Mouse (Mus musculus) lung, postnatal 14 days (tissue): ENCODE measurements around the gene Tmem140.

Experiments used
- DNase-seq: peaks from one replicate; pipeline ENCODE4 v3.0.0; 2021

Tmem140 gene

DNA sequence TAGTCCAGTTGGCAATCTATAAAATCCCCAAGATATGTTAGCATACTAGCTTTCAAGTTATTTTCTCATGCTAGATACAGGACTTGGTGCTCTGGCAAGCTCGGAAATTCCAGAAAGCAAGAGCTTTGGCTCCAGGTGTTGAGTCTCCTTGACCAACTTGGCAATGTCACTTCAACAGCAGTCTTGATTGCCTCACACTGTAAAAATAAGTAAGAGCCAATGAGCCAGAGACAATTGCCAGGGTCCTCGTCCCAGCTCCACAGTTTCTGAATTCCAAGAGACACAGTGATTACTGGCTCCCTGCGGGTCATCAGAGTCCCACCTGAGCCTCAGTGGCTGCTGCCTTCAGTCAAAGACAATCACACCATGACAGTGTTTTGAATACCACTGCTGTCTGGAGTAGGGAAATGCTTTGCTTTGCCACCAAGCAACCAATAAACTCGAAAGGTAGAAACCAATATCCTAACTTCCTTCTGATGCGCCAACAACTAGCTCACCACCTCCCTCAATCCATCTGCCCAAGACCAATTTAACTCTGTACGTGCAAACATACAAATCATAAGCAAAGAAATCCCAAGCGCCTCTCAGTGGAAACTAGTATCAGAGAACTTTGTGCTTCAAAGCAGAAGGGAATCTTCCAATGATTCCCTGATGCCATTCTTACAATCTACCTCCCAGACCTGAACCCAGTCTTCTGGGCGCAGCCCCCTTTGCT lies 46.8 kb downstream of the Tmem140 start:
- no peak for DNase-seq

GRCm38 (mm10) chr6:34910371-34911219 lies 47.6 kb downstream of the Tmem140 start, which contains the start of gene Wdr91:
Gene Wdr91 (minus strand): TSS chr6:34910876.
- DNase-seq: peak; percentile 97

GRCm38 (mm10) chr6:34913341-34914040 lies 50.5 kb downstream of the Tmem140 start:
- DNase-seq: no peak

GRCm38 (mm10) chr6:34914462-34914861 lies 51.5 kb downstream of the Tmem140 start:
- no peak for DNase-seq

- no peak for DNase-seq
Measured at GRCm38 (mm10) chr6:34919146-34919545, 56.2 kb downstream of the Tmem140 start.

GRCm38 (mm10) chr6:34919956-34920355 lies 57.0 kb downstream of the Tmem140 start, which contains the start of gene Stra8:
Gene Stra8 (plus strand): TSS chr6:34920163.
- DNase-seq: no peak

GRCm38 (mm10) chr6:34920631-34921030 lies 57.7 kb downstream of the Tmem140 start:
- DNase-seq: no peak

DNA sequence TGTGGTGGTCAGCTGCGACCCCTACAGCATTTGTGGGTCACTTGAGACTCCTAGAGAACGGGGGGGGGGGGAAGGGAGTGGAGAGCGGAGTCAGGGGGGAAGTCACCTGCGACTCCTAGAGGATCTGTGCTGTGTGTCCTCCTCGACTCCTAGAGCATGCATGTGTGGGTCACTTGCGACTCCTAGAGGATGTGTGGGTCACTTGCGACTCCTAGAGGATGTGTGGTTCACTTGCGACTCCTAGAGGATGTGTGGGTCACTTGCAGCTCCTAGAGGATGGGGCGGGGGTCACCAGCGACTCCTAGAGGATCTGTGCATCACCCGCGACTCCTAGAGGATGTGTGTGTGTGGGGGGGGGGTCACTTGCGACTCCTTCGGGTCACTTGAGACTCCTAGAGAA lies 59.0 kb downstream of the Tmem140 start:
- peak; percentile 67 for DNase-seq
